Mouse (Mus musculus) ES-E14 (cell line): Measurements from ENCODE around the gene Ifit1bl2. TPM values are rescaled to one million over a fixed set of nuclear protein-coding genes. Genes with fewer than 3 reads are reported as not detected.

Experiments used
- DNase-seq: peaks from one replicate; pipeline ENCODE4 v3.0.0-alpha.2; 2013; ENCODE audit warnings: low read depth, low spot score
- H3K27ac ChIP-seq: 2 replicates; pipeline ENCODE4 v1.5.1; 2012; ENCODE audit warnings: low read depth, mild to moderate bottlenecking, low read length, moderate library complexity, mixed read lengths; ENCODE audit not compliant: poor library complexity, insufficient read depth, severe bottlenecking
- H3K36me3 ChIP-seq: 2 replicates; pipeline ENCODE4 v1.6.1; 2012; ENCODE audit warnings: mild to moderate bottlenecking, low read length, moderate library complexity, mixed read lengths; ENCODE audit not compliant: control insufficient read depth, poor library complexity, insufficient read depth, severe bottlenecking
- H3K4me1 ChIP-seq, 2 experiments: fragments of 150-350 bp in 1 of 2; sonication (generic) in 1 of 2; 2 replicates each; pipeline ENCODE4 v1.6.1; 2012; ENCODE audit warnings: low read length in 2 of 2, mild to moderate bottlenecking in 1 of 2, mixed read lengths in 1 of 2; ENCODE audit not compliant: control insufficient read depth in 2 of 2, insufficient read depth in 2 of 2, poor library complexity in 1 of 2
- H3K4me3 ChIP-seq, 2 experiments: fragments of 150-350 bp in 1 of 2; sonication (generic) in 1 of 2; 2 replicates each; pipeline ENCODE4 v1.5.1; 2012; ENCODE audit warnings: low read length in 2 of 2, low read depth in 1 of 2, mild to moderate bottlenecking in 1 of 2, mixed read lengths in 1 of 2; ENCODE audit not compliant: insufficient read depth in 1 of 2, poor library complexity in 1 of 2, severe bottlenecking in 1 of 2
- H3K9ac ChIP-seq: 2 replicates; pipeline ENCODE4 v1.6.1; 2012; ENCODE audit warnings: low read depth, mild to moderate bottlenecking, low read length, mixed read lengths; ENCODE audit not compliant: poor library complexity, insufficient read depth, severe bottlenecking
- H3K9me3 ChIP-seq: fragments of 150-350 bp; sonication (generic); 2 replicates; pipeline ENCODE4 v1.6.1; 2012; ENCODE audit warnings: low read depth, mild to moderate bottlenecking, low read length; ENCODE audit not compliant: control insufficient read depth, insufficient read depth
- CHD2 ChIP-seq: IDR thresholded peaks from 2 replicates; pipeline ENCODE4 v1.6.1; 2014; ENCODE audit warnings: mild to moderate bottlenecking, low read depth, low read length, inconsistent platforms
- HCFC1 ChIP-seq: IDR thresholded peaks from 2 replicates; pipeline ENCODE4 v1.6.1; 2012; ENCODE audit warnings: low read length, inconsistent platforms, borderline replicate concordance; ENCODE audit not compliant: insufficient read depth
- MAFK ChIP-seq: IDR thresholded peaks from 2 replicates; pipeline ENCODE4 v1.6.1; 2014; ENCODE audit warnings: mild to moderate bottlenecking, low read depth, low read length, inconsistent platforms; ENCODE audit not compliant: insufficient read depth
- ZC3H11A ChIP-seq: IDR thresholded peaks from 2 replicates; pipeline ENCODE4 v1.6.1; 2012; ENCODE audit warnings: low read depth, mild to moderate bottlenecking, inconsistent platforms, low read length, borderline replicate concordance
- ZNF384 ChIP-seq: IDR thresholded peaks from 2 replicates; pipeline ENCODE4 v1.6.1; 2012; ENCODE audit warnings: low read depth, low read length, inconsistent platforms
- in situ Hi-C, 2 experiments: fragments of 600-800 bp; cut with MboI; formaldehyde crosslinking; loops; one replicate each; pipeline ENCODE4 v1.15.1; 2025; ENCODE audit warnings: low sequenced_read_pairs in 2 of 2, inconsistent platforms in 1 of 2; ENCODE audit not compliant: unreplicated experiment in 2 of 2
- total RNA-seq: library from RNA; depleted of rRNA; stranded (reverse); fragments of 300-350 nt; gene quantifications from 2 replicates; pipeline ENCODE4 v1.2.3, GENCODE M21; 2012

Ifit1bl2 gene
- total RNA-seq, 1 experiment, result not detected

DNA sequence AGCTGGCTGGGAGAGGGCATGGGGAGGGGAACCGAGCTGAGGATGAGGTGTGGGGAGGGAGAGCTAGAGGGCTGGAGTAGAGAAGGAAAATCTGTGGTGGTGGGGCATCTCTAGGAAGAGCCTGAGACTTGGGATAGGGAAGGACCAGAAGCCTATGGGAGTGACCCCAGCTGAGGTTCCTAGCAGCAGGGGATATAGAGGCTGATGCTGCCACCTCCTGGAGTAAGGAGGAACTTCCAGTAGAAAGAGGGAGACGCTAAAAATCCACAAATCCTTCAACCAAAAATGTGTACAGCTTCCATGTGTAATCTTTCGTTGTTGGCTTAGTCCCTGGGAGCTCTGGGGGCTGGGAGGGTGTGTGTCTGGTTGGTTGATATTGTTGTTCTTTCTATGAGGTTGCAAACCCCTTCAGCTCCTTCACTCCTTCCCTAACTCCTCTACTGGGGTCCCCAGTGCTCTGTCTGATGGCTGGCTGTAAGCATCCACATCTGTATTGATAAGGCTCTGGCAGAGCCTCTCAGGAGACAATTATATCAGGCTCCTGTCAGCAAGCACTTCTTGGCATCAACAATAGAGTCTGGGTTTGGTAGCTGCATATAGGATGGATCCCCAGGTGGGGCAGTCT, 3.5 kb downstream of the Ifit1bl2 start:
- DNase-seq, result peak; percentile 45
- Histone ChIP-seq H3K9ac (no peak overlapping the region), H3K4me3 (no peak overlapping the region), H3K36me3 (no peaks in the 10 kb centered on the region), H3K4me1 (no peaks in the 10 kb centered on the region), H3K27ac (no peak overlapping the region), H3K9me3 (no peaks in the 10 kb centered on the region)
- in situ Hi-C loops, result no loop called here
- TF ChIP-seq ZC3H11A (peak; percentile 71; the same call in 1 of the 2 replicates), MAFK (no peak)

DNA sequence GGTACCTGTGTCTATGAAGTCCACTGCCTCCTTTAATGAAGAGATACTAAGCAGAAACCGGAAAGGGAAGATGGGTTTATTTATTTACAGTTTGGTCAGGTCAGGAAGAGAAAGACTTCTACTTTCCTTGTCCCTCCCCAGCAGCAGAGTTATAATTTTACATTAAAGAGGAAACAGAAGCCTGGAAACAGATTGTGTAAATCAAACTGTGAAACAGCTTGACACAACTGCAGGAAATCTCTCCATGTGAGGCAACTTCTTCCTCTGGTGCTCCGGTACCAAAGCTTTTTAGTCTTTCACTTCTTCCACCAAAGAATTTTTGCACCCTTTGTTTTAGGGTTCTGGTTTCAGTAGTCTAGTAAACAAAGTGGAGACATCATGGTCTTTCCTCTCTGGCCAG, 7.1 kb downstream of the Ifit1bl2 start:
- Histone ChIP-seq H3K36me3 (no peaks in the 10 kb centered on the region), H3K9ac (no peak overlapping the region), H3K9me3 (no peaks in the 10 kb centered on the region), H3K4me3 (no peak overlapping the region), H3K4me1 (no peaks in the 10 kb centered on the region), H3K27ac (no peak overlapping the region)
- DNase-seq, result no peak
- in situ Hi-C loops, result no loop called here
- TF ChIP-seq MAFK (no peak), CHD2 (no peak), ZNF384 (no peak), ZC3H11A (no peak), HCFC1 (no peak)

DNA sequence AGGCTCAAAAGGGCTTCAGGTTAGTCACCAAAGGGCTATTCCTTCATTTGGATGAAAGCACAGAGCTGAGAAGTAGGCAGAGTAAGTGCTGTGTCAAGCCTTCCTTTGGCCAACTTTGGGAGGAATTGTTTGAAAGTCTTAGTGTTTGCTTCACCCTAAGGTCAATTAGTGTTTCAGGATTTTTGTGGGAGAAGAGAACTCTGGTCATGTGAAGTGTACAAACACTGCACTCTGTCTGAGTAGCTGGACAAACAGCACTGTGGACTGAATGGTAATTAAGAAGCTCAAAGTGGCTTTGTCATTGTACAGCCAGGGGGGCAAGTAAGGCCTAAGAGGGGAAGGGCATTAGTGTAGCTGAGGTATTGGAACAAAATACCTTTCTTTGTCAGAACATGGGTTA, 9.1 kb downstream of the Ifit1bl2 start:
- in situ Hi-C loops, result no loop called here
- no peak for DNase-seq
- Histone ChIP-seq H3K4me3 (no peak overlapping the region), H3K4me1 (no peaks in the 10 kb centered on the region), H3K27ac (no peak overlapping the region), H3K9me3 (no peaks in the 10 kb centered on the region), H3K9ac (no peak overlapping the region), H3K36me3 (no peaks in the 10 kb centered on the region)
- TF ChIP-seq ZC3H11A, result no peak
- TF ChIP-seq ZNF384, result no peak
- TF ChIP-seq HCFC1, result no peak
- no peak for TF ChIP-seq MAFK
- TF ChIP-seq CHD2, result no peak

DNA sequence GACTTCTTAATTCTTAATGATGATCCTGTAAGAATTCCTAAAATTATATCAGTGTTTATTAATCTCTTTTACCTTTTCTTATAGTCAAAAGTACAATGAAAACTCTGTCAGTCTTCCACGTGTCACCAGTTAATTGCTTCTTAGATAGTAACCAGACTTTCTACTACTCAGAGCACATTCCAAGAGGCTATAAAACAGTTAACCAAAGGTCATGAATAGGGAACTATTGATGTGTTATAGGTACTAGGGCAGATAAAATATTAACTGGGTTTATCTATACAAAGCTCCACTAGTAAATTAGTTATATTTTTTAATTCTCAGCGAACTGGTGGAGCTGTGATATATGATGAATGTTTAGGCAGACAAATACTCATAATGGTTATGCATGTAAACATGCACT, 13.0 kb downstream of the Ifit1bl2 start:
- no peaks in the 10 kb centered on the region for H3K36me3 ChIP-seq
- no peak for DNase-seq
- H3K9me3 ChIP-seq, result no peaks in the 10 kb centered on the region
- no peak overlapping the region for H3K9ac ChIP-seq
- TF ChIP-seq ZC3H11A (no peak), CHD2 (no peak), MAFK (no peak), ZNF384 (no peak), HCFC1 (no peak)
- no peak overlapping the region for H3K27ac ChIP-seq
- in situ Hi-C loops, result no loop called here
- no peaks in the 10 kb centered on the region for H3K4me1 ChIP-seq
- no peak overlapping the region for H3K4me3 ChIP-seq

DNA sequence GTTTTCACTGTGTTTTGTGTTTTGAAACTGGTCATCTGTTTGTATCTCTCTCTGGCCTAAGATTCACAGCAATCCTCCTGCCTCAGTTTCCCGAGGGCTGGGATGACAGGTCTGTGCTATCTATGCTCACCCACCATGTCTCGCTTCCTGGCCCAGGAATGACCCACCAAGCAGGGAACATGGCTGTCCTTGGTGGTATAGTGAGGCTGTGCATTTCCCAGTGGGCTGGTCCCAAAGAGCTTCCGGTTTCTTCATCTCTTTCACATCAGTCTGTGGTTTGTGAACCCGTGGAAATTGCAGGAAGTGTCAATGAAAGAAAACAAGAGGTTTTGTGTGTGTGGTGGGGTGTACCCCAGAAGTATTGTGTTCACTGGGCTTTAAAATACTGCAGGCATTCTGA, 15.9 kb downstream of the Ifit1bl2 start:
- in situ Hi-C loops, result no loop called here
- H3K27ac ChIP-seq, result no peak overlapping the region
- TF ChIP-seq MAFK (no peak), CHD2 (no peak), HCFC1 (no peak), ZNF384 (no peak), ZC3H11A (no peak)

More for the DNA sequence above, 15.9 kb downstream of the Ifit1bl2 start:
- Histone ChIP-seq H3K4me1 (no peaks in the 10 kb centered on the region), H3K9me3 (no peaks in the 10 kb centered on the region), H3K36me3 (no peaks in the 10 kb centered on the region), H3K9ac (no peak overlapping the region), H3K4me3 (no peak overlapping the region)
- no peak for DNase-seq
